Mouse (Mus musculus): ENCODE data around the gene Reep3. TPM values are rescaled to one million over a fixed set of nuclear protein-coding genes. Genes with fewer than 3 reads are reported as not detected.

Reep3 gene
- polyA plus RNA-seq, 1 experiment = 13.2 TPM

- Histone ChIP-seq H3K27ac (ENCODE audit: control insufficient read depth, insufficient read depth, low read length) (no peak overlapping the region), H3K4me1 (replicated peaks; ENCODE audit: control insufficient read depth, insufficient read depth, low read length) (no peaks in the 10 kb centered on the region), H3K4me3 (ENCODE audit: control insufficient read depth, insufficient read depth, low read length) (no peak overlapping the region), H3K27me3 (ENCODE audit: control insufficient read depth, insufficient read depth, low read length) (no peaks in the 10 kb centered on the region), H3K36me3 (ENCODE audit: control insufficient read depth, insufficient read depth, low read length) (no peaks in the 10 kb centered on the region)
- no peak for TF ChIP-seq CTCF (IDR thresholded peaks at IDR 0.05; ENCODE audit: borderline replicate concordance, control insufficient read depth, extremely low read depth, insufficient read depth, low read length, poor library complexity)
- TF ChIP-seq POLR2A (IDR thresholded peaks at IDR 0.05; ENCODE audit: control insufficient read depth, extremely low read depth, insufficient read depth, low read length, poor library complexity) = no peak
- WGBS = 97% methylated on average over 7 of the region's 7 CpGs
- no peak for DNase-seq
Measured at GRCm38 (mm10) chr10:67043236-67043635, 53.5 kb downstream of the Reep3 start.

GRCm38 (mm10) chr10:67040410-67040809 is 56.3 kb downstream of the Reep3 start:
- H3K27me3 ChIP-seq (ENCODE audit: control insufficient read depth, insufficient read depth, low read length) = no peaks in the 10 kb centered on the region
- no peaks in the 10 kb centered on the region for H3K36me3 ChIP-seq (ENCODE audit: control insufficient read depth, insufficient read depth, low read length)
- H3K4me3 ChIP-seq (ENCODE audit: control insufficient read depth, insufficient read depth, low read length) = no peak overlapping the region
- WGBS = over 99% methylated on average over 3 of the region's 3 CpGs
- no peak overlapping the region for H3K27ac ChIP-seq (ENCODE audit: control insufficient read depth, insufficient read depth, low read length)
- no peak for DNase-seq
- H3K4me1 ChIP-seq (replicated peaks; ENCODE audit: control insufficient read depth, insufficient read depth, low read length) = 0 out of 2 replicates have a peak, but pooled peaks cover 3% of the 10 kb centered on the region
- TF ChIP-seq POLR2A (IDR thresholded peaks at IDR 0.05; ENCODE audit: control insufficient read depth, extremely low read depth, insufficient read depth, low read length, poor library complexity) = no peak

GRCm38 (mm10) chr10:67039001-67039400 is 57.7 kb downstream of the Reep3 start:
- H3K36me3 ChIP-seq (ENCODE audit: control insufficient read depth, insufficient read depth, low read length) = no peaks in the 10 kb centered on the region
- WGBS = 95% methylated on average over 17 of the region's 17 CpGs
- no peak for DNase-seq
- 0 out of 2 replicates have a peak, but pooled peaks cover 3% of the 10 kb centered on the region for H3K4me1 ChIP-seq (replicated peaks; ENCODE audit: control insufficient read depth, insufficient read depth, low read length)
- no peak overlapping the region for H3K4me3 ChIP-seq (ENCODE audit: control insufficient read depth, insufficient read depth, low read length)
- H3K27ac ChIP-seq (ENCODE audit: control insufficient read depth, insufficient read depth, low read length) = no peak overlapping the region
- no peaks in the 10 kb centered on the region for H3K27me3 ChIP-seq (ENCODE audit: control insufficient read depth, insufficient read depth, low read length)
- TF ChIP-seq POLR2A (IDR thresholded peaks at IDR 0.05; ENCODE audit: control insufficient read depth, extremely low read depth, insufficient read depth, low read length, poor library complexity) (no peak), CTCF (IDR thresholded peaks at IDR 0.05; ENCODE audit: borderline replicate concordance, control insufficient read depth, extremely low read depth, insufficient read depth, low read length, poor library complexity) (no peak)

GRCm38 (mm10) chr10:67036542-67036941 is 60.2 kb downstream of the Reep3 start:
- Histone ChIP-seq H3K36me3 (ENCODE audit: control insufficient read depth, insufficient read depth, low read length) (no peaks in the 10 kb centered on the region), H3K27me3 (ENCODE audit: control insufficient read depth, insufficient read depth, low read length) (no peaks in the 10 kb centered on the region), H3K27ac (ENCODE audit: control insufficient read depth, insufficient read depth, low read length) (no peak overlapping the region), H3K4me3 (ENCODE audit: control insufficient read depth, insufficient read depth, low read length) (no peak overlapping the region), H3K4me1 (replicated peaks; ENCODE audit: control insufficient read depth, insufficient read depth, low read length) (0 out of 2 replicates have a peak, but pooled peaks cover 3% of the 10 kb centered on the region)
- 86% methylated on average over 10 of the region's 10 CpGs for WGBS
- no peak for TF ChIP-seq CTCF (IDR thresholded peaks at IDR 0.05; ENCODE audit: borderline replicate concordance, control insufficient read depth, extremely low read depth, insufficient read depth, low read length, poor library complexity)
- no peak for TF ChIP-seq POLR2A (IDR thresholded peaks at IDR 0.05; ENCODE audit: control insufficient read depth, extremely low read depth, insufficient read depth, low read length, poor library complexity)
- DNase-seq = no peak

- Histone ChIP-seq H3K4me3 (ENCODE audit: control insufficient read depth, insufficient read depth, low read length) (no peak overlapping the region), H3K27me3 (ENCODE audit: control insufficient read depth, insufficient read depth, low read length) (no peaks in the 10 kb centered on the region), H3K27ac (ENCODE audit: control insufficient read depth, insufficient read depth, low read length) (no peak overlapping the region), H3K4me1 (replicated peaks; ENCODE audit: control insufficient read depth, insufficient read depth, low read length) (0 out of 2 replicates have a peak, but pooled peaks cover 3% of the 10 kb centered on the region), H3K36me3 (ENCODE audit: control insufficient read depth, insufficient read depth, low read length) (no peaks in the 10 kb centered on the region)
- DNase-seq = no peak
- TF ChIP-seq CTCF (IDR thresholded peaks at IDR 0.05; ENCODE audit: borderline replicate concordance, control insufficient read depth, extremely low read depth, insufficient read depth, low read length, poor library complexity) (no peak), POLR2A (IDR thresholded peaks at IDR 0.05; ENCODE audit: control insufficient read depth, extremely low read depth, insufficient read depth, low read length, poor library complexity) (no peak)
- 58% methylated on average over 5 of the region's 5 CpGs for WGBS
Measured at GRCm38 (mm10) chr10:67036141-67036540, 60.6 kb downstream of the Reep3 start.

GRCm38 (mm10) chr10:67031186-67031585 is 65.6 kb downstream of the Reep3 start:
- TF ChIP-seq CTCF (IDR thresholded peaks at IDR 0.05; ENCODE audit: borderline replicate concordance, control insufficient read depth, extremely low read depth, insufficient read depth, low read length, poor library complexity) = no peak
- no peak for TF ChIP-seq POLR2A (IDR thresholded peaks at IDR 0.05; ENCODE audit: control insufficient read depth, extremely low read depth, insufficient read depth, low read length, poor library complexity)
- Histone ChIP-seq H3K27ac (ENCODE audit: control insufficient read depth, insufficient read depth, low read length) (no peak overlapping the region), H3K4me3 (ENCODE audit: control insufficient read depth, insufficient read depth, low read length) (no peak overlapping the region), H3K36me3 (ENCODE audit: control insufficient read depth, insufficient read depth, low read length) (no peaks in the 10 kb centered on the region), H3K27me3 (ENCODE audit: control insufficient read depth, insufficient read depth, low read length) (no peaks in the 10 kb centered on the region), H3K4me1 (replicated peaks; ENCODE audit: control insufficient read depth, insufficient read depth, low read length) (no peaks in the 10 kb centered on the region)
- WGBS = 81% methylated on average over 7 of the region's 7 CpGs
- no peak for DNase-seq

- H3K36me3 ChIP-seq (ENCODE audit: control insufficient read depth, insufficient read depth, low read length) = no peaks in the 10 kb centered on the region
- no peak for DNase-seq
Measured at GRCm38 (mm10) chr10:67029297-67029696, 67.4 kb downstream of the Reep3 start.

More at GRCm38 (mm10) chr10:67029297-67029696, 67.4 kb downstream of the Reep3 start:
- H3K27ac ChIP-seq (ENCODE audit: control insufficient read depth, insufficient read depth, low read length) = no peak overlapping the region
- no peaks in the 10 kb centered on the region for H3K4me1 ChIP-seq (replicated peaks; ENCODE audit: control insufficient read depth, insufficient read depth, low read length)
- no peaks in the 10 kb centered on the region for H3K27me3 ChIP-seq (ENCODE audit: control insufficient read depth, insufficient read depth, low read length)
- no peak overlapping the region for H3K4me3 ChIP-seq (ENCODE audit: control insufficient read depth, insufficient read depth, low read length)
- no peak for TF ChIP-seq CTCF (IDR thresholded peaks at IDR 0.05; ENCODE audit: borderline replicate concordance, control insufficient read depth, extremely low read depth, insufficient read depth, low read length, poor library complexity)
- no peak for TF ChIP-seq POLR2A (IDR thresholded peaks at IDR 0.05; ENCODE audit: control insufficient read depth, extremely low read depth, insufficient read depth, low read length, poor library complexity)
- 95% methylated on average over 12 of the region's 12 CpGs for WGBS
